Mouse (Mus musculus) embryonic fibroblast, embryonic 13.5 days (primary cell): ENCODE results near the gene Nectin2.

Experiments used
- CTCF ChIP-seq: IDR thresholded peaks from 2 replicates; pipeline ENCODE4 v1.5.1; 2011; ENCODE audit warnings: mild to moderate bottlenecking, control low read depth, low read length, moderate library complexity, borderline replicate concordance; ENCODE audit not compliant: insufficient read depth
- POLR2A ChIP-seq: IDR thresholded peaks from 2 replicates; pipeline ENCODE4 v1.6.1; 2011; ENCODE audit warnings: low read depth, mild to moderate bottlenecking, control low read depth, low read length, moderate library complexity

DNA sequence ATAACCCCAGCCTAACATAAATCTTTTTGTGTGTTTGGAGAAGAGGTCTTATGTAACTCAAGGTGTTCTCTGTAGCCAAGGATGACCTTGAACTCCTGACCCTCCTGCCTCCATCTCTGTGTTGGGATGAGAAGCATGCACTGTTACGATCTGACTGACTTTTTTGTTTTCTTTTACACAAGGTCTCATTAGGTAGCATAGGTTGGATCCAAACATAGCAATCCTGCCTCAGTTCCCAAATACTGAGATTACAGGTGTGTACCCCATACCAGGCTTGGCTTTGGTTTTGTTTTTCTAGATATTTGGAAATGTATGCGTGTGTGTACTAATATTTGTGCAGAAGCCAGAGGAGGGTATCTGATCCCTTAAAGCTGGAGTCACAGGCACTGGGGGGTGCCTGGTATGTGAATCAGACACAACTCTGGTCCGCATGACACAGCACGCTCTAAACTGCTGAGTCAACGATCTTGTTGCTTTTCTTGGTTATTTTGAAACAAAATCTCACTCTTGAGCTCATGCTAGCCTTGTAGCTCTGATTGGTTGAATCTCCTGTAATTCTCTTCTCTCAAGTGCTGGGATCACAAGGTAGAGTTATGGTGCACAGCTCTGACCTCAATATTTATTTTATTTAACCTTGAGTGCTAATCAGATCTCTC lies 31.9 kb downstream of the Nectin2 start:
- TF ChIP-seq CTCF, result no peak
- no peak for TF ChIP-seq POLR2A
